Mouse (Mus musculus): ENCODE measurements around the gene Fbrsl1. TPM values are rescaled to one million over a fixed set of nuclear protein-coding genes. Genes with fewer than 3 reads are reported as not detected.
"Not testable (repeated sequence)": the region's sequence is repeated elsewhere in the genome, so short reads cannot be mapped to it uniquely, and the experiment has no call there.

Gene Fbrsl1
- polyA plus RNA-seq, 1 experiment, result 64.9 TPM

- WGBS, result 57% methylated on average over 6 of the region's 6 CpGs
- no peak for DNase-seq
- TF ChIP-seq POLR2A (IDR thresholded peaks at IDR 0.05; ENCODE audit: borderline replicate concordance, extremely low read depth, low read depth, low read length) (no peak), CTCF (IDR thresholded peaks at IDR 0.05; ENCODE audit: insufficient read depth, low read length) (no peak)
- H3K4me3 ChIP-seq (replicated peaks; ENCODE audit: extremely low read depth, low read depth, low read length), result no peak overlapping the region
- peaks cover 29% of the 10 kb centered on the region for H3K4me1 ChIP-seq (ENCODE audit: control insufficient read depth, insufficient read depth, low read length)
These were observed 10.6 kb downstream of the Fbrsl1 start for GRCm38 (mm10) chr5:110437632-110438261.

- H3K4me1 ChIP-seq (ENCODE audit: control insufficient read depth, insufficient read depth, low read length), result peaks cover 26% of the 10 kb centered on the region
- WGBS, result 62% methylated on average over 5 of the region's 5 CpGs
- H3K4me3 ChIP-seq (replicated peaks; ENCODE audit: extremely low read depth, low read depth, low read length); DNase-seq: not testable (repeated sequence)
These were observed 12.1 kb downstream of the Fbrsl1 start for GRCm38 (mm10) chr5:110436166-110436565.

- peaks cover 14% of the 10 kb centered on the region for H3K4me1 ChIP-seq (ENCODE audit: control insufficient read depth, insufficient read depth, low read length)
- DNase-seq, result no peak
- no peak overlapping the region for H3K4me3 ChIP-seq (replicated peaks; ENCODE audit: extremely low read depth, low read depth, low read length)
- 0 out of 2 replicates have a peak, but pooled peaks have one; percentile 0 for TF ChIP-seq CTCF (IDR thresholded peaks at IDR 0.05; ENCODE audit: insufficient read depth, low read length)
- TF ChIP-seq POLR2A (IDR thresholded peaks at IDR 0.05; ENCODE audit: borderline replicate concordance, extremely low read depth, low read depth, low read length), result no peak
These were observed 13.5 kb downstream of the Fbrsl1 start for GRCm38 (mm10) chr5:110434816-110435215.

- DNase-seq, result peak; percentile 36
- Histone ChIP-seq H3K4me3 (replicated peaks; ENCODE audit: extremely low read depth, low read depth, low read length) (no peak overlapping the region), H3K4me1 (ENCODE audit: control insufficient read depth, insufficient read depth, low read length) (no peaks in the 10 kb centered on the region)
- WGBS, result 41% methylated on average over 9 of the region's 9 CpGs
- TF ChIP-seq POLR2A (IDR thresholded peaks at IDR 0.05; ENCODE audit: borderline replicate concordance, extremely low read depth, low read depth, low read length) (no peak), CTCF (IDR thresholded peaks at IDR 0.05; ENCODE audit: insufficient read depth, low read length) (peak; percentile 76)
These were observed 19.3 kb downstream of the Fbrsl1 start for GRCm38 (mm10) chr5:110429045-110429444.

- TF ChIP-seq POLR2A (IDR thresholded peaks at IDR 0.05; ENCODE audit: borderline replicate concordance, extremely low read depth, low read depth, low read length), result no peak
- TF ChIP-seq CTCF (IDR thresholded peaks at IDR 0.05; ENCODE audit: insufficient read depth, low read length), result no peak
- DNase-seq, result no peak
- H3K4me3 ChIP-seq (replicated peaks; ENCODE audit: extremely low read depth, low read depth, low read length), result no peak overlapping the region
- H3K4me1 ChIP-seq (ENCODE audit: control insufficient read depth, insufficient read depth, low read length), result no peaks in the 10 kb centered on the region
- 86% methylated on average over 3 of the region's 3 CpGs for WGBS
These were observed 20.0 kb downstream of the Fbrsl1 start for GRCm38 (mm10) chr5:110428290-110428689.

GRCm38 (mm10) chr5:110425187-110425586 lies 23.1 kb downstream of the Fbrsl1 start:
- no peak for DNase-seq
- Histone ChIP-seq H3K4me1 (ENCODE audit: control insufficient read depth, insufficient read depth, low read length) (peaks cover 6% of the 10 kb centered on the region; the same call in 1 of the 2 replicates), H3K4me3 (replicated peaks; ENCODE audit: extremely low read depth, low read depth, low read length) (no peak overlapping the region)
- WGBS, result 81% methylated on average over 4 of the region's 4 CpGs
- no peak for TF ChIP-seq POLR2A (IDR thresholded peaks at IDR 0.05; ENCODE audit: borderline replicate concordance, extremely low read depth, low read depth, low read length)
- no peak for TF ChIP-seq CTCF (IDR thresholded peaks at IDR 0.05; ENCODE audit: insufficient read depth, low read length)

GRCm38 (mm10) chr5:110424204-110424603 lies 24.1 kb downstream of the Fbrsl1 start:
- WGBS, result 85% methylated on average over 5 of the region's 5 CpGs

GRCm38 (mm10) chr5:110421393-110421792 lies 26.9 kb downstream of the Fbrsl1 start:
- Histone ChIP-seq H3K4me3 (replicated peaks; ENCODE audit: extremely low read depth, low read depth, low read length) (no peak overlapping the region), H3K4me1 (ENCODE audit: control insufficient read depth, insufficient read depth, low read length) (peaks cover 6% of the 10 kb centered on the region; the same call in 1 of the 2 replicates)
- no peak for DNase-seq
- TF ChIP-seq CTCF (IDR thresholded peaks at IDR 0.05; ENCODE audit: insufficient read depth, low read length), result no peak
- TF ChIP-seq POLR2A (IDR thresholded peaks at IDR 0.05; ENCODE audit: borderline replicate concordance, extremely low read depth, low read depth, low read length), result no peak
- 87% methylated on average over 6 of the region's 6 CpGs for WGBS

More at GRCm38 (mm10) chr5:110424204-110424603, 24.1 kb downstream of the Fbrsl1 start:
- TF ChIP-seq CTCF (IDR thresholded peaks at IDR 0.05; ENCODE audit: insufficient read depth, low read length), result no peak
- TF ChIP-seq POLR2A (IDR thresholded peaks at IDR 0.05; ENCODE audit: borderline replicate concordance, extremely low read depth, low read depth, low read length), result no peak
- DNase-seq, result no peak
- H3K4me1 ChIP-seq (ENCODE audit: control insufficient read depth, insufficient read depth, low read length), result peaks cover 6% of the 10 kb centered on the region; the same call in 1 of the 2 replicates
- H3K4me3 ChIP-seq (replicated peaks; ENCODE audit: extremely low read depth, low read depth, low read length), result no peak overlapping the region

- no peak for DNase-seq
- H3K4me3 ChIP-seq (replicated peaks; ENCODE audit: extremely low read depth, low read depth, low read length), result no peak overlapping the region
- TF ChIP-seq POLR2A (IDR thresholded peaks at IDR 0.05; ENCODE audit: borderline replicate concordance, extremely low read depth, low read depth, low read length) (no peak), CTCF (IDR thresholded peaks at IDR 0.05; ENCODE audit: insufficient read depth, low read length) (no peak)
- WGBS, result 35% methylated on average over 1 of the region's 1 CpGs
- peaks cover 6% of the 10 kb centered on the region; the same call in 1 of the 2 replicates for H3K4me1 ChIP-seq (ENCODE audit: control insufficient read depth, insufficient read depth, low read length)
These were observed 27.4 kb downstream of the Fbrsl1 start for GRCm38 (mm10) chr5:110420950-110421349.

GRCm38 (mm10) chr5:110420201-110420600 lies 28.1 kb downstream of the Fbrsl1 start:
- WGBS, result 82% methylated on average over 4 of the region's 4 CpGs
- H3K4me3 ChIP-seq (replicated peaks; ENCODE audit: extremely low read depth, low read depth, low read length), result no peak overlapping the region
- TF ChIP-seq CTCF (IDR thresholded peaks at IDR 0.05; ENCODE audit: insufficient read depth, low read length) (no peak), POLR2A (IDR thresholded peaks at IDR 0.05; ENCODE audit: borderline replicate concordance, extremely low read depth, low read depth, low read length) (no peak)
- peaks cover 6% of the 10 kb centered on the region; the same call in 1 of the 2 replicates for H3K4me1 ChIP-seq (ENCODE audit: control insufficient read depth, insufficient read depth, low read length)
- no peak for DNase-seq

Data from lung, adult 2 months (tissue).